Mouse (Mus musculus) left cerebral cortex, postnatal 36 days (tissue): Measurements from ENCODE around the gene Ctcf. TPM values are rescaled to one million over a fixed set of nuclear protein-coding genes. Genes with fewer than 3 reads are reported as not detected.
"Not testable (repeated sequence)": the region's sequence is repeated elsewhere in the genome, so short reads cannot be mapped to it uniquely, and the experiment has no call there.

Experiments used
- DNase-seq, 2 experiments: peaks; one replicate each; pipeline ENCODE4 v3.0.0; 2021 to 2022; ENCODE audit warnings: low spot score in 2 of 2, mixed read lengths in 1 of 2
- intact Hi-C: fragments of 180-260 bp; cut with DNase I; formaldehyde crosslinking; loops from one replicate; pipeline ENCODE4 v1.15.1; 2025
- total RNA-seq, 2 experiments: library from RNA; stranded (reverse); gene quantifications; 2 replicates each; pipeline ENCODE4 v1.2.3; 2021

Gene Ctcf
- 10 to 100 TPM; 61.2 to 77.2 TPM for total RNA-seq

GRCm38 (mm10) chr8:105636018-105636962, at the start of gene Ctcf:
Ctcf (plus strand) TSS chr8:105636568.
- peak; percentile 92 to 96 for DNase-seq
- intact Hi-C loops = loop anchor here (1.0 to 5.0 kb wide), 4 partner anchors 12 to 70 kb away; partner anchors contain the start of gene Atp6v0d1

- DNase-seq = no peak
- intact Hi-C loops = no loop called here
Measured at GRCm38 (mm10) chr8:105592431-105592830, 43.9 kb upstream of the Ctcf start.

DNA sequence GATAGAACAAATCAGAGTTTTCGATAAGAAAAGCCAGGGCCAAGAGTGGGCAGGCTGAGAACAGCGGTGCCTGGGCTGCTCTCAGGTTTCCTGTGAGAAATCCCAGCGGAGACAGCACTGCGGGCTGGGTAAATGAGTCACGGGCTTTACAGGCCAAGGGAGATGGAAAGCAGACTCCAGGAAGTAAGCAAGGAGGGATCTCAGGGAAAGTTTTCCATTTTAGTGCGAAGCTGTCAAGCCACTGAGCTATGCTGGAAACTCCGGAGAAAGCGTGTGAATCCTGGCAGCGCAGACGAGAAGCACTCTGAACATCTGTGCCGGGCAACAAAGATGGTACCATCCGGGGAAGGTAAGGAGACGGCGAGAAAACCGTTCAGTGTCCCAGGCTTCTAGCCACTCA, 42.5 kb upstream of the Ctcf start:
- DNase-seq = peak in 1 of 2 experiments; percentile 42
- intact Hi-C loops = no loop called here

DNA sequence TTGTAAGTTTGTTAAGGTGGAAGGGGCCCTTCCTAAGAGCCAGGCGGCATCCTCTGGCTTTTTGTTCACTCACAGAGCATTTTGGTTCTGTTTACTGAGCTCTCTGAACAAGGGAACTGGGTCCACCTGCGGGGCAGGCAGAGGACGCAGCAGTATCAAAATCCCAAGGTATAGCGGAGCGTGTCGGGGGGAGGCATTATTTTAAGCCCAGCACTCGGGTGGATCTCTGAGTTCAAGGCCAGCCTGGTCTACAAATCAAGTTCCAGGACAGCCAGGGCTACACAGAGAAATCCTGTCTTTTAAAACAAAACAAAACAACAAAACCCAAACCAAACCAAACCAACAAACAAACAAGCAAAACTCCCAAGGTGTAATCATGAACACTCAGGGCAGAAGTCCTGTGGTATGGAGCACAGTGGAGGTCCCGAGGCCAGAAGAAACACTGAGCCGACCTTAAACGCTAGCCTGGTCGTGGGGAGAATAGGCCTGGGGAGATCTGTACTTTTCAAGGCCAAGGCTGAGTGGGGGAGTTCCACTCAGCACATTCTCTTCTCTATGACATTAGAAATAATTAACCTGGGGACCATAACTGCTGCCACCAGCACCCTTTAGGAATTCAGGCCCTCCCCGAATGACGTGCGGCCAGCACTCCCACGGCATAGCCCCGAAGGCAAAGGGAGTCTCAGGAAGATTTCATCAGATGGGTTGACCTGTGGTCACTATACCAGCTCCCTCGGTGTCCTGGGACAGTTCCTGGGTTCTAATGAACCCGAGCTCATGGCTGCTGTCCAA, 41.7 kb upstream of the Ctcf start:
- DNase-seq = no peak
- intact Hi-C loops = no loop called here

- intact Hi-C loops = no loop called here
Measured at GRCm38 (mm10) chr8:105596362-105597034, 39.9 kb upstream of the Ctcf start.

GRCm38 (mm10) chr8:105598777-105599176, 37.6 kb upstream of the Ctcf start:
- intact Hi-C loops = no loop called here
- DNase-seq = no peak

More at GRCm38 (mm10) chr8:105596362-105597034, 39.9 kb upstream of the Ctcf start:
- DNase-seq = peak in 1 of 2 experiments; percentile 29

DNA sequence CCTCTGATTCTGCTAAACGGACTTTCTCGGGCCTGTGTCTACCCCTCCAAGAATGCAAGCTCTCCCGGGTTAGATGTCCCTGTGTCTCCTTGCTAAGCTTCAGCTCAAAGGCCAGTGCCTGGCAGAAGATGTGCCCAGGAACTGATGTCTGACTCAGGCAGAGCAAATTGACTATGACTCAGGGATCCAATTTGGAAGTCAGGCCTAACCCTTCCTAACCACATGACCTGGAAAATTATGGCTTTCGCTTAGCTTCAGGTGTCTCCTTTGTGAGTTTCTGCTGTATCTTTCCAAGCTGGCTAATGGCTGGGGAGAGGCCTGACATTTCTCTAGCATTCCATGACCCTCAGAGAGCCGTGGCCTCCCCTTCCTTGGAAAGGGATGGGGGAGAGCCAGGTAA, 35.1 kb upstream of the Ctcf start:
- no peak for DNase-seq
- intact Hi-C loops = no loop called here

DNA sequence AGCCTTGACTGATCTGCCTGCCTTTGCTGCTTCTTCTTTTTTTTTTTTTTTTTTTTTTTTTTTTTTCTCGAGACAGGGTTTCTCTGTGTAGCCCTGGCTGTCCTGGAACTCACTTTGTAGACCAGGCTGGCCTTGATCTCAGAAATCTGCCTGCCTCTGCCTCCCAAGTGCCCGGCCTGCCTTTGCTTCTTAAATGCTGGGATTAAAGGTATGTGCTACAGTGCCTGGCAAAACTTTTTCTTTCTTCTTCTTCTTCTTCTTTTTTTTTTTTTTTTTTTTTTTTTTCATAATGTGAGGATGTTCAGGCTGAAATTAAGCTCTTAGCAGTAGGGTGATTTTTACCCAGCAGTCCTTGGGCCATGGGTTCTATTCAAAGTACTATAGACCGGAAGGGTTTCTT, 33.8 kb upstream of the Ctcf start:
- intact Hi-C loops, DNase-seq: not testable (repeated sequence)

DNA sequence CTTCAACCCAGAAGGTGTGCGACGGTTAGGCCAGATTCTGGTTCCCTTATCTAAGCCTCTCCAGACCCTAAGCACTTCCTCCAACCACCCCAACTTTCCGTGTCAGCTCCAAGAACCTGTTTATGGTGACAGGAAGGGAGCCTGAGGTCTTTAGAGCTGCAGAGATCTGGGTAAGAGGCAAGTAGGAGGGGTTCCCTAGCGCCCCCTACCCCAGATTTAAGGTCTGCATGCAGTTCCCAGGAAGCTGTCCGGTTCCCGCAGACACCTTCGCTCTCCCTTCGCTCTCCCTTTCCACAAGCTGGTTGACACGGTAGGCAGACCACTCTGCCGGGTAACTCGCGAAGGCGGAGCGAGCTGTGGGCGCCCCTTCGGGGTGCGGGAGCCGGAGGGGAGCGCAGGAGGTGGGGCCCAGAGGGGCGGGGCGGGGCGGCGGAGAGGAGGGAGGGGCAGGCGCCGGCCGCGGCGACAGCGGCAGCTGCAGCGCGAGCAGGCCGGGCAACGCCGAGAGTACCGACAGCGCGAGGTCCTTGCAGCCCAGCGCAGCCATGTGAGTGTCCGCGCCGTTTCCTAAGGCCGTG, 31.5 kb upstream of the Ctcf start, which contains the start of gene Ripor1:
Gene Ripor1, plus strand, starts transcription at position 452 of the 578 bp plus-strand sequence.
- peak; percentile 79 to 84 for DNase-seq
- intact Hi-C loops = no loop called here

DNA sequence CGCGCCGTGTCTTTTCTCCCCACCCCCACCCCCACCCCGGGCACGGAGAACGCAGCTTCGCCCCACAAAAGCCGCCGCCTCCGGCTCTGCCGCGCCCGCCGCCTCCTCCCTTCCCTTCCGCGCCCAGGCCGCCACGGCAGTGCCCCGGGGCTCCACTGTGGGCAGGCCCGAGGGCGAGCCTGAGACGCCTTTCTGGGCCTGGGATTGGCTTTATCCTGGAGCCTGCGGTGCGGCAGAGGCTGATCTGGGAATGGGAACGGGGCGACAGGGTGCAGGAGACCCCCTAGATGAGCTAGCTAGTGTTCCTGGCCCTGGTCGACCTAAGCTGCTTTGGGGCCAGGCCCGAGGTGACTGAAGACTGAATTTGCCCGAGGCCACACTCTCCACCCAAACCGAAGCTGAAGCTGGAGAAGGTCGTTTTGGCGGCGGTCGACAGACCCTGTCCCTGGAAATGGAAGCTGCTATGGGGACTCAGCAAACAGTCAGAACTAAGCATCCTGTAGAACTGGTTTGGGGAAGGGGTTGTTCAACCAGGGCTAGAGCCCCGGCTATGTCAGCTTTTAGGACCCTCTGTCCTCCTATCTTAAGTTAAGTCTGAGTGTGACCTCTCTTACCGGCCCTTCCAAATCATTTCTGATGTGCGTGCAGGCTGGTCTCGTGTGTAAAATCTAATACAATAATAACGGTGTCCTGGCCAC, 30.7 kb upstream of the Ctcf start:
- intact Hi-C loops = loop anchor here (1.0 to 2.0 kb wide), 2 partner anchors 31 to 39 kb away; partner anchors contain the start of genes Atp6v0d1 and Ctcf
- DNase-seq = peak in 1 of 2 experiments; percentile 64

DNA sequence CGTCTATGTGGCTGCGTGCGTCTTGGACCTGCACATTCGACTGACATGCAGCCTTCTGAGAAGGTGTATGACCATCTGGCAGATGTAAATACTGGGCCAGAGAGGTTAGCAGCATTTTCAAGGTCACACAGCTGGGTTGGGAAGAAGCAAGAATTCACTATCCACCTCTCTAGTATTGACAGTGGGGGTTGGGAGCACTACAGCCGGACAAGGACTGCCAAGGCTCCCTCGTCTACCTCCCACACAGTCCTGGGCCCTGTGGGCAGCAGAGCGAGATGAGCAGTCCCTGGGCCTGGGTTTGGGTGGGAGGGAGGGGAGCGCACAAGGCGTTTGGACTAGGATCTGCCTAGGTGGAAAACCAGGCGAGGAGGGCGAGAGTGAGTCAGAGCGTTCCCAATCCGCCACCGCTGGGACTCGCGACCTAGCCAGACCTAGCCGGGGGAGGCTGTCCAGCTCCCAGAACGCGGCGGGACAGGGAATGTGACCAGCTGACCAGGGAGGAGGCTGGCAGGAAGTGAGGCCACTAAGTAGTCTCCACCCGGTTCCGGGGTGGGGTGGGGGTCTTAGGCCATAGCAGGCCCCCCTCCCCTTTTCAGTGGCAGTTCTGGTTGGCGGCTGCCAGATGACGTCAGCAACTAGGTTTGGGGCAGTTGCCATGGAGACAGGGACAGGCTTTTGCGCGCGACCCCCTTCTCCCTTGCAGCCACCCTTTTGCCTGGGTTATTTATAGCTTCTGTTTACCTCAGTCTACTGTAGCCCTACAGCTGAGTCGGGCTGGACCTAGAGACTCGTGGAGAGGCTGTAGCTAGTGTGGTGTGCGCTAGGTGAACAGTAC, 30.0 kb upstream of the Ctcf start:
- peak; percentile 82 to 86 for DNase-seq
- intact Hi-C loops = loop anchor here (1.0 to 2.0 kb wide), 2 partner anchors 30 to 40 kb away; partner anchors contain the start of genes Atp6v0d1 and Ctcf

DNA sequence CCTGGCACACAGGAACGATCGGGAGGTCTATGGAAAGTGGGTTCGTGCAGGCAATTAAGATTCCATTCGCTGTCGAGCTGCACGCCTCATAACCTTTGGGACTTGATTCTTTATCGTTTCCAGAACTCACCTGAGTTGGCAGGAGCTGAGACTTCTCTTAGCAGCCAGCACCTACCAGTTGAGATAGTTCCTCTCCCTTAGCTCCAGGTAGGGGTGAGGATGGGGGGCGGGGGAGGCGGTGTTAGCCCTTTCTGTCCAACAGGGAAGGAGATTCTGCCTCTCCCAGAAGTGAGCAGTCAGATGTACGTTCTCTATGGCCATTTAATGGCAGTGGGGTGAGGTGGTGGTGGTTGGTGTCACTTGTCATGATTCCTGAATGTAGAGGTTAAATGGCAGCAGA, 29.3 kb upstream of the Ctcf start:
- DNase-seq = no peak
- intact Hi-C loops = loop anchor here (2.0 kb wide), 1 partner anchor 40 kb away; the partner anchor contains the start of gene Atp6v0d1

- intact Hi-C loops = loop anchor here (2.0 kb wide), 1 partner anchor 41 kb away; the partner anchor contains the start of gene Atp6v0d1
- no peak for DNase-seq
Measured at GRCm38 (mm10) chr8:105607684-105608083, 28.7 kb upstream of the Ctcf start.

DNA sequence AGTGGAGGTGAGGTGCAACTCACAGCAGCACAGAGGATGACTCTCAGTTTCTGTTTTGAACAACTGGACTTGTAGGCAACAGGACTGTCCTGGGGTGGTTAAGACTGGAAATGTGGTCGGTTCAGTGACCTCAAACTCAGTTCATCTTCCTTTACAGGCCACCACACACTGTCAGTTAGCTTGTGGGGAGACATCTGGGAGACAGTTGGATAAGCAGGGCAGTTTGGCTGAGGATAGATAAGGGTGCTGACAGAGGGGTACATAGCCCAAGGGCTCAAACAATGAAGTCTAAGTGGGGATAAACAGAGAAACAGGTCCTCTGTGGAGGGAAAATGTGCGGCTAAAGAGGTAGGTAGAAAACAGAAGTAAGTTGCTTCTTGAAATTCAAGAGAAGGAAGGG, 27.0 kb upstream of the Ctcf start:
- intact Hi-C loops = no loop called here
- DNase-seq = no peak

GRCm38 (mm10) chr8:105609771-105610170, 26.6 kb upstream of the Ctcf start:
- intact Hi-C loops = no loop called here
- no peak for DNase-seq

- intact Hi-C loops = no loop called here
- no peak for DNase-seq
Measured at GRCm38 (mm10) chr8:105611836-105612235, 24.5 kb upstream of the Ctcf start.

- no peak for DNase-seq
- intact Hi-C loops = no loop called here
Measured at GRCm38 (mm10) chr8:105613037-105613436, 23.3 kb upstream of the Ctcf start.
